Mouse (Mus musculus) heart, postnatal 0 days (tissue): ENCODE results near the gene Det1.

Experiments used
- CTCF ChIP-seq: IDR thresholded peaks from 2 replicates; pipeline ENCODE4 v1.5.1; 2016; ENCODE audit warnings: antibody characterized with exemption, control low read depth, low read depth
- EP300 ChIP-seq: IDR thresholded peaks from 2 replicates; pipeline ENCODE4 v1.6.1; 2016; ENCODE audit warnings: antibody characterized with exemption, low read depth

- TF ChIP-seq CTCF (no peak), EP300 (no peak; the same call in 1 of the 2 replicates)
Observed at GRCm38 (mm10) chr7:78794571-78795092, 52.4 kb downstream of the Det1 start.
